Comparison of ENCODE assay signal across 8 mouse cellular contexts in the genomic region with DNA sequence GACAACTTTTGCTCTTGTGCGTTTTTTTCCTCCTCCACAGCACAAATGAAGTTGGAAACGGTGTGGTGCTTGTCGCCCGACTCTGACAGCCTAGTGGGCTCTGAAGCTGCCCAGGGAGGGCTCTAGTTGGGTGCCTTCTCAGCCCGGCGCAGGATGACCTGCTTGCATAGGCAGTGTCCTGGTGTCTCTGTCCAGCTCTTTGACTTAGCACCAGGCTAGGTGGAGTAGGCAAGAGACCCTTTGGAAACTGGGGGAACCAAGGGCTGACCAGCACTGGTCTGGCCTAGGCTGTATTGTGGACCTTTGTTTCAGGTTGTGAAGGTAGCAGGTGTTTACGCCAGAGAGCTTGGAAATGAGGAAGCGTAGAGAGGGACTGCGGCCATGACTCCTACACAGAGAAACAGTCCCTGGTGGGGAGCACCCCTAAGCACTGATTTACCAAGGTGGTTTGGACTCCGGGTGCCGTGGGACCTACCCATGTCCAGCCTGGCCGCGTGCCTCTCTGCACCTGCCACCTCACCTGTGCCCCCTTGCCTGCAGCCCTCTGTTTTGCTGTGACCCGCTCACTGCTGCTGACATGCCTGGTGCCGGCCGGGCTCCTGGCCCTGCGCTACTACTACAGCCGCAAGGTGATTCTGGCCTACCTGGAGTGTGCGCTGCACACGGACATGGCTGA. TPM values are rescaled to one million over a fixed set of nuclear protein-coding genes. Genes with fewer than 3 reads are reported as not detected.
DNase-seq lines count a peak whose midpoint lies in the region; ATAC-seq and TF ChIP-seq lines count a peak whose summit lies in the region.

No protein-coding gene starts in this region.

- 72% methylated on average over 20 of the region's 20 CpGs for WGBS in intestine, embryonic 14.5 days
- 78% methylated on average over 20 of the region's 20 CpGs for WGBS in intestine, postnatal 0 days
- WGBS in forebrain, embryonic 14.5 days: 66% methylated on average over 20 of the region's 20 CpGs
- 73% methylated on average over 20 of the region's 20 CpGs for WGBS in midbrain, embryonic 11.5 days

- TF ChIP-seq CTCF in intestine, postnatal 0 days (IDR thresholded peaks at IDR 0.05; ENCODE audit: low read depth): no peak

- H3K4me2 ChIP-seq in intestine, embryonic 14.5 days (ENCODE audit: low read length): peak overlapping the region; percentile 96
- no peak overlapping the region for H3K4me2 ChIP-seq in intestine, postnatal 0 days (replicated peaks; ENCODE audit: low read depth)
- H3K4me2 ChIP-seq in forebrain, embryonic 14.5 days (ENCODE audit: low read length): peak overlapping the region; percentile 77
- H3K4me2 ChIP-seq in midbrain, embryonic 11.5 days: peak overlapping the region; percentile 96

- H3K4me3 ChIP-seq in intestine, embryonic 14.5 days (ENCODE audit: low read depth, low read length): peak overlapping the region; percentile 57; the same call in 1 of the 2 replicates
- no peak overlapping the region for H3K4me3 ChIP-seq in intestine, postnatal 0 days (ENCODE audit: low read depth, low read length)
- peak overlapping the region; percentile 88 for H3K4me3 ChIP-seq in brown adipose tissue, adult 24 weeks (ENCODE audit: insufficient read depth, low read depth, low read length)
- H3K4me3 ChIP-seq in forebrain, embryonic 14.5 days (ENCODE audit: low read depth, low read length): peak overlapping the region; percentile 82
- peak overlapping the region; percentile 80 for H3K4me3 ChIP-seq in midbrain, embryonic 11.5 days (ENCODE audit: low read depth, low read length)

- no peak overlapping the region for H3K9ac ChIP-seq in intestine, embryonic 14.5 days (ENCODE audit: low read length)
- H3K9ac ChIP-seq in intestine, postnatal 0 days (ENCODE audit: low read depth, low read length): no peak overlapping the region
- H3K9ac ChIP-seq in forebrain, embryonic 14.5 days (ENCODE audit: low read length): peak overlapping the region; percentile 84; the same call in 1 of the 2 replicates
- H3K9ac ChIP-seq in midbrain, embryonic 11.5 days (ENCODE audit: low read length): peak overlapping the region; percentile 77; the same call in 1 of the 2 replicates

- H3K27me3 ChIP-seq in intestine, embryonic 14.5 days (replicated peaks; ENCODE audit: control insufficient read depth, insufficient read depth, low read length): peaks cover 56% of the 10 kb centered on the region
- H3K27me3 ChIP-seq in intestine, postnatal 0 days (replicated peaks; ENCODE audit: control insufficient read depth, insufficient read depth, low read length): peaks cover 56% of the 10 kb centered on the region
- no peaks in the 10 kb centered on the region for H3K27me3 ChIP-seq in forebrain, embryonic 14.5 days (replicated peaks; ENCODE audit: control insufficient read depth, insufficient read depth, low read length)
- peaks cover 8% of the 10 kb centered on the region; the same call in 1 of the 2 replicates for H3K27me3 ChIP-seq in midbrain, embryonic 11.5 days (ENCODE audit: control insufficient read depth, insufficient read depth, low read length)

- no peak overlapping the region for H3K27ac ChIP-seq in intestine, embryonic 14.5 days (ENCODE audit: low read depth)
- H3K27ac ChIP-seq in intestine, postnatal 0 days (ENCODE audit: low read depth, low read length): no peak overlapping the region
- H3K27ac ChIP-seq in brown adipose tissue, adult 24 weeks (replicated peaks; ENCODE audit: low read depth, low read length): peak overlapping the region; percentile 95
- no peak overlapping the region for H3K27ac ChIP-seq in forebrain, embryonic 14.5 days (ENCODE audit: low read depth, low read length)
- no peak overlapping the region for H3K27ac ChIP-seq in midbrain, embryonic 11.5 days (ENCODE audit: low read depth, low read length)

- DNase-seq in intestine, embryonic 14.5 days (ENCODE audit: low spot score): peak; percentile 49
- no peak for DNase-seq in forebrain, embryonic 14.5 days (ENCODE audit: low spot score)
- no peak for DNase-seq in midbrain, embryonic 11.5 days (ENCODE audit: low spot score, missing footprints)
- no peak for DNase-seq in ovary, postnatal 10 days (ENCODE audit: low spot score)
- no peak for DNase-seq in frontal cortex, postnatal 10 days (ENCODE audit: low spot score in 2 of 2)
- no peak for DNase-seq in kidney, adult 9 months

- no peaks in the 10 kb centered on the region for H3K36me3 ChIP-seq in intestine, embryonic 14.5 days (ENCODE audit: control insufficient read depth, insufficient read depth, low read length)
- no peaks in the 10 kb centered on the region for H3K36me3 ChIP-seq in intestine, postnatal 0 days (ENCODE audit: control insufficient read depth, insufficient read depth)
- H3K36me3 ChIP-seq in forebrain, embryonic 14.5 days (ENCODE audit: control insufficient read depth, insufficient read depth, low read length): peaks cover 21% of the 10 kb centered on the region
- H3K36me3 ChIP-seq in midbrain, embryonic 11.5 days (ENCODE audit: control insufficient read depth, insufficient read depth, low read length): no peaks in the 10 kb centered on the region

- H3K4me1 ChIP-seq in intestine, embryonic 14.5 days (replicated peaks; ENCODE audit: control insufficient read depth, insufficient read depth, low read length): peaks cover 4% of the 10 kb centered on the region; the same call in 1 of the 2 replicates
- H3K4me1 ChIP-seq in intestine, postnatal 0 days (replicated peaks; ENCODE audit: control insufficient read depth, insufficient read depth, low read length): no peaks in the 10 kb centered on the region
- H3K4me1 ChIP-seq in brown adipose tissue, adult 24 weeks (ENCODE audit: control insufficient read depth, insufficient read depth, insufficient read length, low read length): peaks cover 11% of the 10 kb centered on the region; the same call in 1 of the 2 replicates
- H3K4me1 ChIP-seq in forebrain, embryonic 14.5 days (ENCODE audit: control insufficient read depth, insufficient read depth, low read length): peaks cover 23% of the 10 kb centered on the region
- H3K4me1 ChIP-seq in midbrain, embryonic 11.5 days (ENCODE audit: control insufficient read depth, insufficient read depth, low read length): peaks cover 20% of the 10 kb centered on the region

- no peaks in the 10 kb centered on the region for H3K9me3 ChIP-seq in intestine, embryonic 14.5 days (ENCODE audit: control insufficient read depth, low read length)
- no peaks in the 10 kb centered on the region for H3K9me3 ChIP-seq in intestine, postnatal 0 days (ENCODE audit: control insufficient read depth)
- H3K9me3 ChIP-seq in forebrain, embryonic 14.5 days (replicated peaks; ENCODE audit: control insufficient read depth, low read length): no peaks in the 10 kb centered on the region
- no peaks in the 10 kb centered on the region for H3K9me3 ChIP-seq in midbrain, embryonic 11.5 days (ENCODE audit: control insufficient read depth, low read length)

- no peak for ATAC-seq in intestine, embryonic 14.5 days (replicated peaks; ENCODE audit: low FRiP score, low TSS enrichment, low read depth)
- no peak for ATAC-seq in intestine, postnatal 0 days
- no peak for ATAC-seq in forebrain, embryonic 14.5 days
- ATAC-seq in midbrain, embryonic 11.5 days (ENCODE audit: low FRiP score): no peak

RNA-seq across cellular contexts. Expression of a gene that starts 2.2 kb away (rescaled TPM):
- polyA plus RNA-seq in intestine, embryonic 14.5 days (2014; fragmentation: Nextera tagmentation; extraction: Ambion mirVana): 0.39 and 0.42 TPM in 2 replicates
- 0.10 TPM in 2 replicates for polyA plus RNA-seq in intestine, postnatal 0 days (2015; fragmentation: Nextera tagmentation; extraction: Ambion mirVana)
- polyA plus RNA-seq in brown adipose tissue, adult 24 weeks (2012; ENCODE audit: insufficient read depth, insufficient read length, missing spikeins): 66.7 and 81.4 TPM in 2 replicates
- 2.5 and 2.7 TPM in 2 replicates for polyA plus RNA-seq in forebrain, embryonic 14.5 days (2014; fragmentation: Nextera tagmentation; extraction: Ambion mirVana)
- polyA plus RNA-seq in midbrain, embryonic 11.5 days (2014; fragmentation: Nextera tagmentation; extraction: Ambion mirVana): 1.0 and 1.6 TPM in 2 replicates

RNA-seq across cellular contexts. Expression of a gene that starts 14.7 kb away (rescaled TPM):
- 69.7 and 74.9 TPM in 2 replicates for polyA plus RNA-seq in intestine, embryonic 14.5 days (2014; fragmentation: Nextera tagmentation; extraction: Ambion mirVana)
- polyA plus RNA-seq in intestine, postnatal 0 days (2015; fragmentation: Nextera tagmentation; extraction: Ambion mirVana): 26.0 and 26.7 TPM in 2 replicates
- 2.5 TPM in 1 of 2 replicates, not detected in the other for polyA plus RNA-seq in brown adipose tissue, adult 24 weeks (2012; ENCODE audit: insufficient read depth, insufficient read length, missing spikeins)
- 424 and 498 TPM in 2 replicates for polyA plus RNA-seq in forebrain, embryonic 14.5 days (2014; fragmentation: Nextera tagmentation; extraction: Ambion mirVana)
- polyA plus RNA-seq in midbrain, embryonic 11.5 days (2014; fragmentation: Nextera tagmentation; extraction: Ambion mirVana): 231 and 252 TPM in 2 replicates

Comparison
In these comparisons a context has a peak if more than half of its experiments do, and no peak if none do; other contexts are left out.
1. H3K9ac ChIP-seq: peak in forebrain, embryonic 14.5 days (single experiment) and midbrain, embryonic 11.5 days (single experiment); none in intestine, embryonic 14.5 days (single experiment) and intestine, postnatal 0 days (single experiment).
2. RNA of a gene that starts 2.2 kb away (polyA plus RNA-seq): 66.7 to 81.4 TPM in brown adipose tissue, adult 24 weeks; 2.5 to 2.7 TPM in forebrain, embryonic 14.5 days, 1.0 to 1.6 TPM in midbrain, embryonic 11.5 days, 0.39 to 0.42 TPM in intestine, embryonic 14.5 days and 0.10 TPM in intestine, postnatal 0 days; every median in the first group is over 10 times any median in the second.